Mouse (Mus musculus) lung, postnatal 0 days (tissue): ENCODE results near the gene Tdrkh.

Experiments used
- CTCF ChIP-seq: IDR thresholded peaks from 2 replicates; pipeline ENCODE4 v1.5.1; 2016; ENCODE audit warnings: antibody characterized with exemption, mild to moderate bottlenecking
- EP300 ChIP-seq: IDR thresholded peaks from 2 replicates; pipeline ENCODE4 v1.6.1; 2016; ENCODE audit warnings: antibody characterized with exemption, mild to moderate bottlenecking, control low read depth

- no peak for TF ChIP-seq CTCF
- TF ChIP-seq EP300: no peak
These were observed 8.6 kb upstream of the Tdrkh start for GRCm38 (mm10) chr3:94404366-94405054.
